Mouse (Mus musculus): ENCODE data around the gene Syt2. TPM values are rescaled to one million over a fixed set of nuclear protein-coding genes. Genes with fewer than 3 reads are reported as not detected.

The Syt2 gene
- polyA plus RNA-seq, 1 experiment from 2014 or later: 0.12 TPM

DNA sequence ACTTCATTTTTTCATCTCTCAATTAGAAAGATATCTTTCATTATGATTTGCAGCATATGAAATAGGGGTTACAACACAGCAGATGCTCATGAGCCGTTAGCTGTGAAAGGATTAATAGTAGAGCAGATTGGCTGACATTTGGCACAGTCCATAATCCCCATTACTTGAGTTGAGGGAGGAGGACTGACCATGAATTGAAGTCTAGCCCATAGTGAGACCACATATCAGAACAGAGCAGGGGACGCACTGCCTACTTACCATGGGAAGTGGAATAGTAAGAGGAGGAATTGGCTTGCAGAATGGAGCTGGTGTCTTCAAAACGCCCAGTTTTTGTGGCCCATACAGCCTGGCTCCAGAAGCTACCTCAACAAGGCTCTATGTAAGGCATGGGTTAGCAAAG is 150.1 kb downstream of the Syt2 start:
- Histone ChIP-seq H3K27me3 (replicated peaks; ENCODE audit: control insufficient read depth, insufficient read depth, low read length) (no peaks in the 10 kb centered on the region), H3K27ac (ENCODE audit: low read depth, low read length) (no peak overlapping the region), H3K36me3 (ENCODE audit: control insufficient read depth, insufficient read depth, low read length) (no peaks in the 10 kb centered on the region), H3K9me3 (ENCODE audit: control insufficient read depth, low read length) (no peaks in the 10 kb centered on the region), H3K4me1 (replicated peaks; ENCODE audit: control insufficient read depth, insufficient read depth, low read length) (no peaks in the 10 kb centered on the region), H3K4me3 (ENCODE audit: low read depth, low read length) (no peak overlapping the region), H3K4me2 (no peak overlapping the region), H3K9ac (ENCODE audit: low read depth, low read length) (no peak overlapping the region)
- ATAC-seq (replicated peaks; ENCODE audit: low FRiP score) (no peak), DNase-seq (ENCODE audit: low spot score) (no peak)
- 86% methylated on average over 3 of the region's 3 CpGs for WGBS

DNA sequence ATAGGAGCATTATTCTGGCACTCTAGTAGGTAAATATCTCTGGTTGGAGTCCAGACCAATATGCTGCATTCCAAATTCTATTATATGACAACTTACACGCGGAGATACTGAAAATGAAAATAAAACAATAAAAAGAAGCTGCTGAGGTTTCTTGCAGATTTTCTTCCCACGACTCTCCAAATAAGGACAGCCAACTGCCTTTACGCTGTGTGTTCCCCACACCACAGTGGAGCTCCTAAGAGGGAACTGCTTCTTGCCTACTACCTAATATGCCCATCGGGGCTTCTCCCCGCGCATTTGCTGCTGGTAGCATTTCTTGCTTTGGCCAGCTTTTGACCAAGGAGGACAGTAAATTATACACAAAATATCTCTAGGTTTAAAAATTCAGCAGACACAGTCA is 155.3 kb downstream of the Syt2 start:
- H3K9me3 ChIP-seq (ENCODE audit: control insufficient read depth, low read length): no peaks in the 10 kb centered on the region
- H3K27ac ChIP-seq (ENCODE audit: low read depth, low read length): no peak overlapping the region
- no peaks in the 10 kb centered on the region for H3K36me3 ChIP-seq (ENCODE audit: control insufficient read depth, insufficient read depth, low read length)
- ATAC-seq (replicated peaks; ENCODE audit: low FRiP score) (no peak), DNase-seq (ENCODE audit: low spot score) (no peak)
- no peak overlapping the region for H3K4me2 ChIP-seq
- no peaks in the 10 kb centered on the region for H3K27me3 ChIP-seq (replicated peaks; ENCODE audit: control insufficient read depth, insufficient read depth, low read length)
- WGBS: 94% methylated on average over 7 of the region's 7 CpGs
- no peak overlapping the region for H3K9ac ChIP-seq (ENCODE audit: low read depth, low read length)
- 0 out of 2 replicates have a peak, but pooled peaks cover 2% of the 10 kb centered on the region for H3K4me1 ChIP-seq (replicated peaks; ENCODE audit: control insufficient read depth, insufficient read depth, low read length)
- H3K4me3 ChIP-seq (ENCODE audit: low read depth, low read length): no peak overlapping the region

DNA sequence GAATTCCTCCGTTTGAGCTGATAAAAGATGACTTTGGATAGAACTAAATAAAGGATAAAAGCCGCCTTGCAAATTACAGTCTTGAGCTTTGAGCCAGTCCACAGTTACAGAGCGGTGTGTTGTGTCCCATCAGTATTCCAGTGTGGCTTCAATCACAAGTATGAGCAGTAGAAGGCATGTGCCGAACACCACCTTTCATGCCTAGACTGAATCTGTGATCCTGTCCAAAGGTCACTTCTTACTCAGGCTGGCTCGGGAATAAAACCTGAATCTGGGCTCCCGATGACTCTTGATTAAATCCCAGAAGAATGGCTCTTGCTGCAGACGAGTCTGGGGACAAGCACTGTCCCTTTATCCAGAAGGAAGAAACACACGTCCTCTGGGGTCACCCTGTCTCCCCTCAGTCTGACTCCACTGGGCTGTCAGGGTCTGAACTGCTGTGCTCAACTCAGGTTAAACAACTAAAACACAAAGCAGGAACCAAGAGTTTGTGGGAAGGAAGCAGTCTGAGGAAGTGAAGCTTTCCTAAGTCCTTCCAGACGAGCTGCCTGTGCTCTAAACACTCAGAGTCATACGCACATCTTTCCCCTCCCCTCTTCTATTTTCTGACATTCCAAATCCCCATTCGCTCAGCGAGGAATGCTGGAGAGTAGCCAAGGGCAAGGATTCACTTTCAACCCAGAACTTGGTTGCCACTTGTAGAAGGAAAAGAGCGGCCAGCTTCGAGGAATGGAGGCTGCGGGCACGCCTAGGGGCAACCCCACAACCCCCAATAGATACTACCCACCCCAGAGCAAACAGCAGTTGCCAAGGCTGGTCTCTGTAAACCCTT is 157.0 kb downstream of the Syt2 start:
- ATAC-seq (replicated peaks; ENCODE audit: low FRiP score) (no peak), DNase-seq (ENCODE audit: low spot score) (no peak)
- Histone ChIP-seq H3K4me1 (replicated peaks; ENCODE audit: control insufficient read depth, insufficient read depth, low read length) (0 out of 2 replicates have a peak, but pooled peaks cover 2% of the 10 kb centered on the region), H3K36me3 (ENCODE audit: control insufficient read depth, insufficient read depth, low read length) (no peaks in the 10 kb centered on the region), H3K4me3 (ENCODE audit: low read depth, low read length) (no peak overlapping the region), H3K27ac (ENCODE audit: low read depth, low read length) (peak overlapping the region; percentile 46; the same call in 1 of the 2 replicates), H3K4me2 (no peak overlapping the region), H3K9me3 (ENCODE audit: control insufficient read depth, low read length) (no peaks in the 10 kb centered on the region), H3K27me3 (replicated peaks; ENCODE audit: control insufficient read depth, insufficient read depth, low read length) (no peaks in the 10 kb centered on the region), H3K9ac (ENCODE audit: low read depth, low read length) (no peak overlapping the region)
- WGBS: 66% methylated on average over 16 of the region's 16 CpGs

DNA sequence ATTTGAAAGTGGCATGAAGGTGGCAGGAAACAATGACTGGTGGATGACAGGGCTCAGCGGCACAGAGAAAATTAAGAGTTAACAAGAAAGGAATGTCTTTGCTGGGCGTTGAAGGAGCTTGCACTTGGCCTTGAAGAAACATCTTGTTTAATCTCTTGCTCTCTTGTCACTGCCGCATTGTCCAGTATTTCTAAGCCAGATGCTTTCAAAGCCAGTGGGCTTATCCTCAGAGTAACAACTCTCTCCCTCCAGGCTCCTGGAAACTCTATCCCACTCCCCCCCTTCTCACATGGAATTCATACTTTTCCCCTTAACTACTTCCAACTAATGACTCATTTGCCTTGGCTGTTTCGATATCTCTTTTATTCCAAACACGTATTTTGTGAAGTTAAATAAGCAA is 157.9 kb downstream of the Syt2 start:
- Histone ChIP-seq H3K27ac (ENCODE audit: low read depth, low read length) (peak overlapping the region; percentile 5; the same call in 1 of the 2 replicates), H3K27me3 (replicated peaks; ENCODE audit: control insufficient read depth, insufficient read depth, low read length) (no peaks in the 10 kb centered on the region), H3K9ac (ENCODE audit: low read depth, low read length) (no peak overlapping the region), H3K4me1 (replicated peaks; ENCODE audit: control insufficient read depth, insufficient read depth, low read length) (0 out of 2 replicates have a peak, but pooled peaks cover 2% of the 10 kb centered on the region), H3K36me3 (ENCODE audit: control insufficient read depth, insufficient read depth, low read length) (no peaks in the 10 kb centered on the region), H3K4me2 (no peak overlapping the region), H3K4me3 (ENCODE audit: low read depth, low read length) (no peak overlapping the region), H3K9me3 (ENCODE audit: control insufficient read depth, low read length) (no peaks in the 10 kb centered on the region)
- WGBS: 67% methylated on average over 5 of the region's 5 CpGs
- DNase-seq (ENCODE audit: low spot score): no peak
- no peak for ATAC-seq (replicated peaks; ENCODE audit: low FRiP score)

DNA sequence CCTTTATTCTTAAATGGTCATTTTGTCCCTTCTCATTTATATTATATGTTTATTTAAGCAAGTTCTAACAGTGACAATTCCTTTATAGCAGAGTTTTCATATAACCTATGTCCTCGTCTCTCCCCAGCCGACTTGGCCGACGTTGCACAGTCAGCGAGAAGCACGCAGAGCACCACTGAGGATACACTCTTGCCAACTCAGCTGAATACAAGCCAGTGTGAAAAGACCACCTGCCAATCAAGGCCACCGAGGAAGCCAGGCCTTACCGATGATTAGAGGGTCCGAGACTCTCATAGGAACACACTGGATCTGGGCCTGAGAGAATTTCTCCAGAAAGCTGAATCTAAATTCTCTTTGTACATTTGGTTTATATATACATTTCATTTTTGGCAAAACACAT is 159.0 kb downstream of the Syt2 start:
- no peaks in the 10 kb centered on the region for H3K36me3 ChIP-seq (ENCODE audit: control insufficient read depth, insufficient read depth, low read length)
- no peak overlapping the region for H3K27ac ChIP-seq (ENCODE audit: low read depth, low read length)
- H3K27me3 ChIP-seq (replicated peaks; ENCODE audit: control insufficient read depth, insufficient read depth, low read length): no peaks in the 10 kb centered on the region
- no peak for DNase-seq (ENCODE audit: low spot score)
- no peaks in the 10 kb centered on the region for H3K9me3 ChIP-seq (ENCODE audit: control insufficient read depth, low read length)
- 90% methylated on average over 9 of the region's 9 CpGs for WGBS
- no peak overlapping the region for H3K9ac ChIP-seq (ENCODE audit: low read depth, low read length)
- H3K4me1 ChIP-seq (replicated peaks; ENCODE audit: control insufficient read depth, insufficient read depth, low read length): 0 out of 2 replicates have a peak, but pooled peaks cover 2% of the 10 kb centered on the region
- no peak overlapping the region for H3K4me3 ChIP-seq (ENCODE audit: low read depth, low read length)
- H3K4me2 ChIP-seq: no peak overlapping the region
- ATAC-seq (replicated peaks; ENCODE audit: low FRiP score): no peak

Small RNA genes within 50 kb of the gene (microRNA-seq; reads per million reads assigned to microRNA genes)
- not detected for gene Gm22232 (ENCODE audit: borderline number of aligned reads)

Other genes with a start within 250 kb of the Syt2 start
- gene Cyb5r1, start 241.1 kb upstream of the Syt2 start, polyA plus RNA-seq (2014; fragmentation: Nextera tagmentation; extraction: Ambion mirVana): 34.3 and 36.9 TPM in 2 replicates
- 91.7 and 99.2 TPM in 2 replicates for gene Adipor1, start 231.3 kb upstream of the Syt2 start, polyA plus RNA-seq (2014; fragmentation: Nextera tagmentation; extraction: Ambion mirVana)
- gene Klhl12, start 191.1 kb upstream of the Syt2 start, polyA plus RNA-seq (2014; fragmentation: Nextera tagmentation; extraction: Ambion mirVana): 44.5 and 46.0 TPM in 2 replicates
- gene Rabif, start 152.0 kb upstream of the Syt2 start, polyA plus RNA-seq (2014; fragmentation: Nextera tagmentation; extraction: Ambion mirVana): 35.3 and 37.6 TPM in 2 replicates
- not detected in 2 replicates for gene Mgat4e, start 97.0 kb upstream of the Syt2 start, polyA plus RNA-seq (2014; fragmentation: Nextera tagmentation; extraction: Ambion mirVana)
- 30.8 and 32.9 TPM in 2 replicates for gene Kdm5b, start 86.5 kb upstream of the Syt2 start, polyA plus RNA-seq (2014; fragmentation: Nextera tagmentation; extraction: Ambion mirVana)

All from liver, embryonic 11.5 days (tissue).